Mouse (Mus musculus) forebrain, postnatal 0 days (tissue): ENCODE measurements at regions not wholly inside any gene's neighbourhood (a gene's known extent, or its start where the extent isn't known, plus 50 kb on each side); places are given as distances from the start of the nearest gene placed in this dataset.

Experiments used
- ATAC-seq: fragments of 200-750 bp; cut with Nextera tagmentation; 2 replicates; pipeline ENCODE4 v1.8.0; 2017; ENCODE audit warnings: mild to moderate bottlenecking, moderate library complexity
- DNase-seq: peaks from one replicate; pipeline ENCODE4 v3.0.0-alpha.2; 2015
- H3K27ac ChIP-seq: fragments of 300-500 bp; sonication (generic); 2 replicates; pipeline ENCODE4 v1.5.1; 2014; ENCODE audit warnings: low read depth, mild to moderate bottlenecking, antibody characterized with exemption, low read length, moderate library complexity, mixed read lengths
- H3K27me3 ChIP-seq: fragments of 300-500 bp; sonication (generic); 2 replicates; pipeline ENCODE4 v1.6.1; 2014; ENCODE audit warnings: mild to moderate bottlenecking, low read length, mixed read lengths; ENCODE audit not compliant: insufficient read depth
- H3K36me3 ChIP-seq: fragments of 300-500 bp; sonication (generic); 2 replicates; pipeline ENCODE4 v1.6.1; 2014; ENCODE audit warnings: mild to moderate bottlenecking, moderate library complexity; ENCODE audit not compliant: insufficient read depth
- H3K4me1 ChIP-seq: fragments of 300-500 bp; sonication (generic); 2 replicates; pipeline ENCODE4 v1.6.1; 2014; ENCODE audit warnings: antibody characterized with exemption; ENCODE audit not compliant: insufficient read depth
- H3K4me2 ChIP-seq: fragments of 300-500 bp; sonication (generic); 2 replicates; pipeline ENCODE4 v1.6.1; 2014; ENCODE audit warnings: low read depth, mild to moderate bottlenecking, moderate library complexity
- H3K4me3 ChIP-seq: fragments of 300-500 bp; sonication (generic); 2 replicates; pipeline ENCODE4 v1.5.1; 2014; ENCODE audit warnings: low read depth, low read length, mixed read lengths
- H3K9ac ChIP-seq: fragments of 300-500 bp; sonication (generic); 2 replicates; pipeline ENCODE4 v1.6.1; 2014; ENCODE audit warnings: mild to moderate bottlenecking
- H3K9me3 ChIP-seq: fragments of 300-500 bp; sonication (generic); 2 replicates; pipeline ENCODE4 v1.6.1; 2016; ENCODE audit warnings: low read length
- CTCF ChIP-seq: sonication (generic); IDR thresholded peaks from 2 replicates; pipeline ENCODE4 v1.5.1; 2016; ENCODE audit warnings: antibody characterized with exemption, control low read depth, low read depth
- WGBS: fragments of 180-500 bp; shearing (Covaris S2); extraction: QIAGEN DNeasy Blood & Tissue Kit; methylation state at CpG from one replicate; pipeline ENCODE4 v1.1.7; 2014; 5-methylcytosine and 5-hydroxymethylcytosine counted together

DNA sequence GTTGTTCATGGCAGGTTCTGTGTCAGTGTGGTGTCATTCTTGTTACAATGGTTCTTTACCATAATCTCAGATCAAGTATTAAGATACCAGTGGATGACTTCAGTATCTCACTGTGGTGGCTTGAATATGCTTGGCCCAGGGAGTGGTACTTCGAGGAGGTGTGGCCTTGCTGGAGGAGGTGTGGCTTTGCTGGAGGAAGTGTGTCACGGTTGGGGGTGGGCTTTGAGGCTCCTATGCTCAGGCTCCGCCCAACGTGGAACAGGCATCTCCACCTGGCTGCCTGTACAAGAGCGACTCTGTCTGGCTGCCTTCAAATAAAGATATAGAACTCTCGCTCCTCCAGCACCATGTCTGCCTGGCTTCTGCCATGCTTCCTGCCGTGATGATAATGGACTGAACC lies 63.6 kb downstream of the Cd2 start:
- Histone ChIP-seq H3K4me2 (no peak overlapping the region), H3K9me3 (no peaks in the 10 kb centered on the region), H3K4me3 (no peak overlapping the region), H3K27me3 (no peaks in the 10 kb centered on the region), H3K36me3 (no peaks in the 10 kb centered on the region), H3K9ac (no peak overlapping the region), H3K27ac (no peak overlapping the region), H3K4me1 (no peaks in the 10 kb centered on the region)
- no peak for TF ChIP-seq CTCF
- ATAC-seq (no peak), DNase-seq (no peak)
- WGBS, result 76% methylated on average over 7 of the region's 7 CpGs

DNA sequence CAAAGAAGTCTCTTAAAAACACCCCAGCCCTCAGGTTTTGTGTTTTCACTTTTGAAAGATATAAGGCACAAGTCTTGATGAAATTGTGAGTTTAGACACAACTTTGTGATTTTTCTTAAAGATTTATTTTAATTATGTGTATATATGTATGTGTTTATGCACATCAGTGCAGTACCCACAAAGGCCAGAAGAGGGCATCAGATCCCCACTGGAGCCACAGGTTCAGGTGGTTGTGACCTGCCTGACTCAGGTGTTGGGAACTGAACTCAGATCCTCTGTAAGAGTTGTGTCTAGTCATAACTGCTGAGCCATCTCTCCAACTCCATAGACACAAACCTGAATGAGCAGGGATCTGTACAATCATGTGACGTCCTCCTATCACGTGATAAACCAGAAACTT lies 67.8 kb downstream of the Cd2 start:
- H3K4me2 ChIP-seq, result no peak overlapping the region
- 93% methylated on average over 2 of the region's 2 CpGs for WGBS
- H3K4me3 ChIP-seq, result no peak overlapping the region
- ATAC-seq, result no peak
- peak; percentile 39 for TF ChIP-seq CTCF
- no peak for DNase-seq
- H3K9ac ChIP-seq, result no peak overlapping the region
- H3K9me3 ChIP-seq, result no peaks in the 10 kb centered on the region
- H3K4me1 ChIP-seq, result no peaks in the 10 kb centered on the region
- no peaks in the 10 kb centered on the region for H3K36me3 ChIP-seq
- H3K27ac ChIP-seq, result no peak overlapping the region
- H3K27me3 ChIP-seq, result no peaks in the 10 kb centered on the region

DNA sequence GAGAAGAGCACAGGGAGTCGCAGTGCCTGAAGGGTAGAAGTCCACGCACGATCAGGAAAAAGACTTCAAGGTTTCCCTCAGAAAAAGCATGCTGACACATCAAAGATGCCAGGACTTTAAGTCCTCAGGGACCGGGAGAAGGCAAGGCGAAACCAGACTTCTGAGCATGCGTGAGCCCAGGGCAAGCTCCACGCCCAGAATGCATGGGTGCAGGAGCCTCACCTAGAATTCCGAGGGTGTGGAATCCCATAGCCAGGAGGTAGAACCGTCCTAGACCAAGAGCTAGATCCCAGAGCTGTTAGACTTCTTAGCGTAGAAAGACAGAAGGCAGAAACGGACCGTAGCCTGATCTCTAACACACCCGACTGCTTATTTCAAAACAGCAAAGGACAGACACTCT lies 71.0 kb downstream of the Cd2 start:
- Histone ChIP-seq H3K4me3 (no peak overlapping the region), H3K9ac (no peak overlapping the region), H3K4me1 (peaks cover 10% of the 10 kb centered on the region), H3K27me3 (no peaks in the 10 kb centered on the region), H3K9me3 (no peaks in the 10 kb centered on the region), H3K27ac (no peak overlapping the region), H3K4me2 (no peak overlapping the region), H3K36me3 (no peaks in the 10 kb centered on the region)
- DNase-seq, result no peak
- ATAC-seq, result no peak
- 88% methylated on average over 13 of the region's 13 CpGs for WGBS
- TF ChIP-seq CTCF, result no peak

DNA sequence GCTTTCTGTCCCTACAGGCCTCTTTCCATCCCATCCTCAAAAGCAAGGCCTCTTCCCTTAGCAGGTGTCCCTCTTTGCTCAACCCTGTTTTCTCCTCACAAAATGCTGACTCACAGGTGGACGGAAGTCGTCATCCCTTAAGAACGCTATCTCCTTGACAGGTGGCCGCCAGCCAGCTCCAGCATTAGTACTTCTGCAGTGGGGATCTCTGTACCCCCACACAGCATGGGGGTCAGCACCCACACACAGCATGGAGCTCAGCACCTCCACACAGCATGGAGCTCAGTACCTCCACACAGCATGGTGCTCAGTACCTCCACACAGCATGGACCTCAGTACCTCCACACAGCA lies 74.6 kb downstream of the Cd2 start:
- Histone ChIP-seq H3K36me3 (no peaks in the 10 kb centered on the region), H3K27ac (no peak overlapping the region), H3K4me3 (no peak overlapping the region), H3K9ac (no peak overlapping the region), H3K27me3 (no peaks in the 10 kb centered on the region), H3K4me2 (no peak overlapping the region), H3K4me1 (peaks cover 10% of the 10 kb centered on the region), H3K9me3 (no peaks in the 10 kb centered on the region)
- no peak for DNase-seq
- WGBS, result 51% methylated on average over 4 of the region's 4 CpGs
- no peak for TF ChIP-seq CTCF
- no peak for ATAC-seq

DNA sequence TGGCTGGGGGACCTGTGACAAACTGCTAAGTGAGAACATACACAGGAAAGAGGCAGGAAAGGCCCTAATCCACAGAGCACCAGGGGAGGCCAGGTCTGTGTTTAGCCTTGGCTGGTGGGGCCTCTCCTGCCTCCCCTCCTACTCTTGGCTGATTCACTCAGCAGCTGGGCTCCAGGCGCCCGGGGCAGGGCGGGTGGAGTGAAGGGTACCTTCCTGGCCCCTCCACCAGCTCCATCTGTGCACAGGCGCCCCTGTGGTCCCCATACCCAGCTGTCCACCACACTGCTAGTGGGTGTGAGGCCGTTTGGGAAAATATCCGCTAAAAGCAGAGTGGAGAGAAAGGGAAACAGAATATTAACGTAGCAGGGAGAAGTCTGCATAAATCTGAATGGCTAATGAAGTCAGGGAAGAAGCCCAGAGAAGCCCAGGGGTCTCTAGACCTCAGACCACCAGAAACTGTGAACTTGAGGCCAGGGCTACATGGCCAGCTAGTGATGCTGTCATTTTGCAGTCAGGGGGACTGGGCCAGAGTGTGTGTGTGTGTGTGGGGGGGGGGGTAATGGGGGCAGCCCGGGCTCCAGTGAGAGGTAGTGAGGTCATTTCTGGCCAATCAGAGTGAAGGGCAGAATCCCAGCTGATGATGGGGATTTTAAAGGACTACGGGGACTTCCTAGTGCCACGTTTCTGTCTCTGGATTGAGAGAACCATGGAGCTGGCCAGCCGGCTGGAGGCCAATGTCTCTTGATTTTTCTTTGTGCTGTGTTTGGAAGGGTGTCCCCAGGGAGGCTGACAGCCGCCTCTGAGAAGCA lies 75.1 kb downstream of the Cd2 start:
- Histone ChIP-seq H3K27ac (0 out of 2 replicates have a peak overlapping the region, but pooled peaks have one; percentile 58), H3K4me3 (no peak overlapping the region), H3K9ac (0 out of 2 replicates have a peak overlapping the region, but pooled peaks have one; percentile 28), H3K36me3 (no peaks in the 10 kb centered on the region), H3K27me3 (no peaks in the 10 kb centered on the region), H3K4me2 (no peak overlapping the region), H3K9me3 (no peaks in the 10 kb centered on the region), H3K4me1 (peaks cover 10% of the 10 kb centered on the region)
- no peak for TF ChIP-seq CTCF
- ATAC-seq, result peak; percentile 84
- 7% methylated on average over 12 of the region's 12 CpGs for WGBS
- peak; percentile 49 for DNase-seq

DNA sequence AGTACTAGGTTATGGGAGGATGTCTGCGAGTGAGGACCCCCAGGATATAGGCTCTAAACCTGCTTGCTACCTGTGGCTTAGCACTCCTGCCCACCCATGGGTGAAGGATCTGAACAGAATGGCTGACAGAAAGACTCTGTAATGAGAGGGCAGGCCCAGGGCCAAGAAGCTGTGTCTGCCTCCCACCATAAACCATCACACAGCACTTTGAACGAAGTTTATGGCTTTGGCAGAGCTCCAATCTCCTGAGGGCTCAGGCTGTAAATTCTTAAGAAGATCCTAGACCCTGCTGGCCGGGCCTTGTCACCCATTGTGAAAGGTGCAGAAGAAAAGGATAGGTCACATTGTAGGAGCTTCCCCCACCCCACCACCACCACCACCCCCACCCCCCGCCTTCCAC lies 75.8 kb downstream of the Cd2 start:
- H3K9me3 ChIP-seq, result no peaks in the 10 kb centered on the region
- no peak overlapping the region for H3K9ac ChIP-seq
- H3K27ac ChIP-seq, result no peak overlapping the region
- no peaks in the 10 kb centered on the region for H3K27me3 ChIP-seq
- no peak overlapping the region for H3K4me2 ChIP-seq
- no peak for TF ChIP-seq CTCF
- H3K36me3 ChIP-seq, result no peaks in the 10 kb centered on the region
- H3K4me3 ChIP-seq, result no peak overlapping the region
- ATAC-seq, result 0 out of 2 replicates have a peak, but pooled peaks have one; percentile 16
- 44% methylated on average over 4 of the region's 4 CpGs for WGBS
- DNase-seq, result no peak
- H3K4me1 ChIP-seq, result peaks cover 10% of the 10 kb centered on the region

DNA sequence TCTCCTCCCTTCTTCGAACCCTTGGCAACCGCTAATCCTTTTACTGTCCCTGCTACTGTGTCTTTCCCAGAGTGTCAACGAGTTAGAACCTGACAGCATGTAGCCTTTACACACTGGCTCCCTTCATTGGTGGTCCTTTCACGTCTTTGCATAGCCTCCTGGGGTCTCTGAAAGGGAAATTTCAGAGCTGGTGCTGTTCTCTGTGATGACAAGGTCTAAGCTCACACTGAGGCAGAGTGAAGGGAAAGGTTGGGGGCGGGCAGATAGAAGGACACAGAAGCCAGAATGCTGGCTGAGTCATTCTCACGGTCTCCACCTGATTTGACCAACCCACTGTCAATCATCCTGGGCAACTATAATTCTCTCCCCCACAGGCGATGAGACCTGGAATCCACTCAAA lies 78.2 kb downstream of the Cd2 start:
- H3K9me3 ChIP-seq, result no peaks in the 10 kb centered on the region
- no peak for TF ChIP-seq CTCF
- ATAC-seq, result no peak
- no peak overlapping the region for H3K4me2 ChIP-seq
- DNase-seq, result no peak
- no peak overlapping the region for H3K27ac ChIP-seq
- H3K36me3 ChIP-seq, result no peaks in the 10 kb centered on the region
- no peak overlapping the region for H3K4me3 ChIP-seq
- H3K4me1 ChIP-seq, result peaks cover 10% of the 10 kb centered on the region
- H3K27me3 ChIP-seq, result no peaks in the 10 kb centered on the region
- WGBS, result 51% methylated on average over 7 of the region's 7 CpGs
- no peak overlapping the region for H3K9ac ChIP-seq
